Comparison of ENCODE assay signal across 8 mouse cellular contexts in the genomic region with DNA sequence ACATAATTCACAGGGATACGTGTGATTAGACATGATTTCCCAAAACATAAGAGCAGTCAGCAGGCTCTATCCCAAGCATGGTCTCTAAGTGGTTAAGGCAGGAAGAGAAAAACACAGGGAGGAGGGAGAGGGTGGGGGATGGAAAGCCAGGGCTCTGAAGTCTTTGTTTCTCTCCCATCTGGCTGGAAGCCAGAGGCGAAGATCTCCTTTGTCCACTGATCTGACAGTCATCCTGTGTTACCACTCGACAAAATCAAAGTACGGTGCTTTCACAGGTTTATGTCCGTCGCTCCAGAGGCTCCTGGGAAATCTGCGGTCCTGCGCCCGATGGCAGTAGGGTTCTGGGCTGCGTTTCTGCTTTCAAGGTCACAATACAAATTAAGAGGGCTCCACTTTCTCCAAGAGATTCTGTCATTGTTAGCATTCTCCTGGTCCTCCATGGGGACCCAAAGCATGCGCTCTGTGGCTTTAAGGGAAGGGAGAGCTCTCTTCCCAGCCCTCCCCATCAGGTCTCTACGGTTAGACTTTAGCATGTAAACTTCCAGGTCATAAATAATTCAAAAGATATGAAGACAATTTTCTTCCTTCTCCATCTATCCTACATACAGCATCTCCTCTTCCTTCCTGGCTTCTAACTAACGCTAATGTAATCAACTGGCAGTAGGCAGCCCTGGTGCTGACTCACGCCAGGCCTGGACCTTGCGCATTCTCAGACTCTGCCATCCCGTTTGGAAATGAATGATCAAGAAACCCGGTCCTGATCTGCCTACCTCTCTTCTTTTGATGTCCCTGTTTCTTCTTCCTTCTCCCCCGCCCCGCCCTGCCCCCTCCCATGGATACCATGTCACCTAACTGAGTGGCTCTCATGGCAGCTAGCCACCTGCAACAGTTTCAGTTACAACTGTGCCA.
DNase-seq lines count a peak whose midpoint lies in the region; ATAC-seq and TF ChIP-seq lines count a peak whose summit lies in the region.
"Had no signal": no experiment of that assay in that cellular context is flagged by ENCODE, and none has a peak within 500 bp of the region (broad histone marks: within the 10 kb centered on the region; RNA-seq: fewer than 3 reads in every experiment).

No protein-coding gene starts in this region.

- H3K9me3 ChIP-seq in heart, embryonic 12.5 days (replicated peaks): no peaks in the 10 kb centered on the region
- H3K9me3 ChIP-seq: neural tube, embryonic 12.5 days had no signal

- H3K36me3 ChIP-seq in heart, embryonic 12.5 days: no peaks in the 10 kb centered on the region
- H3K36me3 ChIP-seq: neural tube, embryonic 12.5 days had no signal

- WGBS in heart, embryonic 12.5 days: 68% methylated on average over 19 of the region's 19 CpGs

- H3K4me1 ChIP-seq in heart, embryonic 12.5 days (replicated peaks): peaks cover 30% of the 10 kb centered on the region

- no peak for DNase-seq in left cerebral cortex, adult 2 months (ENCODE audit: extremely low spot score in 1 of 2, low spot score in 2 of 2)
- DNase-seq in left cerebral cortex, adult 18-20 months (ENCODE audit: low spot score in 2 of 2): no peak
- peak; percentile 52 to 56 for DNase-seq in cerebellum, postnatal 14 days
- DNase-seq in kidney, postnatal 4 days: peak; percentile 32 to 60
- peak; percentile 11 for DNase-seq in skeletal muscle tissue, adult 2 months (ENCODE audit: low read depth, low spot score)
- no peak for DNase-seq in spleen, adult 12 weeks (ENCODE audit: low spot score)

- no peak for TF ChIP-seq CTCF in left cerebral cortex, adult 2 months (IDR thresholded peaks at IDR 0.05)

- H3K9ac ChIP-seq in heart, embryonic 12.5 days: no peak overlapping the region
- H3K9ac ChIP-seq: neural tube, embryonic 12.5 days had no signal

- peak overlapping the region; percentile 61 for H3K27ac ChIP-seq in left cerebral cortex, adult 2 months
- H3K27ac ChIP-seq in heart, embryonic 12.5 days (ENCODE audit: poor library complexity, severe bottlenecking): peak overlapping the region; percentile 7; the same call in 1 of the 2 replicates
- H3K27ac ChIP-seq: neural tube, embryonic 12.5 days had no signal

- H3K4me2 ChIP-seq in heart, embryonic 12.5 days: no peak overlapping the region
- H3K4me2 ChIP-seq: neural tube, embryonic 12.5 days had no signal

- peak overlapping the region; percentile 18; the same call in 1 of the 2 replicates for H3K4me3 ChIP-seq in left cerebral cortex, adult 2 months
- no peak overlapping the region for H3K4me3 ChIP-seq in heart, embryonic 12.5 days
- H3K4me3 ChIP-seq: neural tube, embryonic 12.5 days had no signal

- no peaks in the 10 kb centered on the region for H3K27me3 ChIP-seq in heart, embryonic 12.5 days (replicated peaks)
- H3K27me3 ChIP-seq: neural tube, embryonic 12.5 days had no signal

- no peak for ATAC-seq in heart, embryonic 12.5 days (ENCODE audit: insufficient number of reproducible peaks, low FRiP score)

- intact Hi-C loops in left cerebral cortex, adult 2 months (cut with DNase I): loop anchor here (1.0 kb wide), 1 partner anchor 102 kb away; a partner anchor contains a TSS

Comparison
In these comparisons a context has a peak if more than half of its experiments do, and no peak if none do; other contexts are left out.
1. DNase-seq: peak in cerebellum, postnatal 14 days (2 of 2), kidney, postnatal 4 days (2 of 2) and skeletal muscle tissue, adult 2 months (single experiment); none in left cerebral cortex, adult 2 months (0 of 2), left cerebral cortex, adult 18-20 months (0 of 2) and spleen, adult 12 weeks (single experiment).